Mouse (Mus musculus): ENCODE results near the gene Elovl6. TPM values are rescaled to one million over a fixed set of nuclear protein-coding genes. Genes with fewer than 3 reads are reported as not detected.

The Elovl6 gene
- total RNA-seq (2021), result 10 to 100 TPM; 36.3 to 48.3 TPM
- long read RNA-seq, experiment 1, full-length matches to known transcripts, result 39 of 54 reads
- long read RNA-seq, experiment 1, partial matches to known transcripts, result 3 of 54 reads
- long read RNA-seq, experiment 1, other reads (novel, unspliced or antisense), result 12 of 54 reads
- long read RNA-seq, experiment 2, full-length matches to known transcripts, result 26 of 34 reads
- long read RNA-seq, experiment 2, partial matches to known transcripts, result 0 of 34 reads
- long read RNA-seq, experiment 2, other reads (novel, unspliced or antisense), result 8 of 34 reads

- DNase-seq, result peak; percentile 83
Measured at GRCm38 (mm10) chr3:129532180-129532864, at the start of gene Elovl6. Gene Elovl6, plus strand, starts transcription at chr3:129532355.

- DNase-seq, result no peak
Measured at GRCm38 (mm10) chr3:129488774-129489173, 43.4 kb upstream of the Elovl6 start.

- no peak for DNase-seq
Measured at GRCm38 (mm10) chr3:129494123-129494522, 38.0 kb upstream of the Elovl6 start.

- DNase-seq, result no peak
Measured at GRCm38 (mm10) chr3:129494731-129495130, 37.4 kb upstream of the Elovl6 start.

DNA sequence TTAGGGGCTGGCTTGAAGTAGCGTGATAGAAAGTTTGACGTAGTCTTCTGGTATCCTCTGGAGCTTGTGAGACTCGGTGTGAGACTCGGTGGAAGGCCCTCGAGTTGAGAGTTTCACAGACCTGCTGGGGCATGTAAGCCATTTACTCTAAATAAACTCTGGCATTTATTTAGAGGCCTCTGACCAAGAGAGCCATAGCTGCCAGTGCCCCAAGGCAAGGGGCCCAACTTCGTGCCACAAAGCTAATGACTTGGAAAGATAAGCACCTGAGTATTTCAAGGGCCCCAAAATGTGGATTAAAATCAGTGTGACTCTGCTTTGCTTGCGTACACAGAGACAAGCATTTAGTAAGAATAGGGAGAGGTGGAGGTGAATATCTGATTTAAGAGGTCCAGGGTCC, 28.4 kb upstream of the Elovl6 start:
- no peak for DNase-seq

DNA sequence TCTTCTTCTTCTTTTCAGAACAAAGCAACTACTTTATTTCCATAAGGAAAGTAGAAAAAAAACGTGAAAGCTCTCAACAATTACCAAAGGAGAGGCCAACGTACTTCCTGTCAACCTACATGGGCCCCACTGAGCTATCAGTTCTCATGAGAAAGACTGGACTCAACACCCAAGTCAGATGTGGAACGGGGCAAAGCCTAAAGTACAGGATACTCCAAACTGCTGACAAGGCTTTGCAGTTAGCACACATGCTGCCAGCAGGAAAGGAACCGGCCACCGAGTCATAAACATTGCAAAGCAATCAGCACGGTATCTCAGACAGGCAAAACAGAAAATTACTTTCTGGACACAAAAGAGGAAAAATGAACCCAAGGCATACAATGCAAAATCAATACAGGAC, 27.2 kb upstream of the Elovl6 start:
- no peak for DNase-seq

DNA sequence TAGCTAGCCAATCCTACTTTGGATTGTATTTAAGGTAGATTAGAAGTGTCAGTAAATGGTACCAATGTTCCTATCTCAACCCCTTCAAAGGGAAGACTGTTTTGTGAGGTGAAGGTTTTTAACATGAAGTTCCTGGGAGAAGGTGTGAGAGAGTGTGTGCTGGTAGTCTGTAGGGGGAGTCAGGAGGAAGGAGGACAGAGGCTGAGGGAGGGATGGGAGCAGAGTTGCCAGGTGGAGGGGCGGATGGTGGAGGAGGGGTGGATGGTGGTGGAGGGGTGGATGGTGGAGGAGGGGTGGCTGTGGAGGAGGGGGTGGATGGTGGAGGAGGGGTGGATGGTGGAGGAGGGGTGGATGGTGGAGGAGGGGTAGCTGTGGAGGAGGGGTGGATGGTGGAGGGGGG, 24.4 kb upstream of the Elovl6 start:
- DNase-seq, result no peak

GRCm38 (mm10) chr3:129508571-129508970, 23.6 kb upstream of the Elovl6 start:
- DNase-seq, result no peak

DNA sequence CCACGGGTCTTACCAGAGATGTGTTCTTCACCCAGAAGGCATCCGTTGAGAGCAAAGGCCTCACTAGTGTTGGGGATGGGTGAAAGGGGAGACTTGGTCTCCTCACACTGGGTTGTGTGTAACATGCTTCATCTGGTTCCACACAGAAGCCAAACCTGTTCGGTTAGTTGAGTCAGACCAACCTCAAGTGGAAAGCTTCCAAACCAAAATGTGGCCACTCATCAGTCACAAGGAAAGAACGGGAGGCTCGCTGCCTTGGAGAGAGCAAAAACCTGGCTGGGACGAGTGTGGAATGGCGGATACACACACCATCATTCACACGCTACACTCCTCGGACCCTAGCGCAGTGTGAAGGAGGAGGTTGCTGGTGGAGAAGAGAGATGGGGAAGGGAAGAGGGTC, 22.4 kb upstream of the Elovl6 start:
- DNase-seq, result no peak

DNA sequence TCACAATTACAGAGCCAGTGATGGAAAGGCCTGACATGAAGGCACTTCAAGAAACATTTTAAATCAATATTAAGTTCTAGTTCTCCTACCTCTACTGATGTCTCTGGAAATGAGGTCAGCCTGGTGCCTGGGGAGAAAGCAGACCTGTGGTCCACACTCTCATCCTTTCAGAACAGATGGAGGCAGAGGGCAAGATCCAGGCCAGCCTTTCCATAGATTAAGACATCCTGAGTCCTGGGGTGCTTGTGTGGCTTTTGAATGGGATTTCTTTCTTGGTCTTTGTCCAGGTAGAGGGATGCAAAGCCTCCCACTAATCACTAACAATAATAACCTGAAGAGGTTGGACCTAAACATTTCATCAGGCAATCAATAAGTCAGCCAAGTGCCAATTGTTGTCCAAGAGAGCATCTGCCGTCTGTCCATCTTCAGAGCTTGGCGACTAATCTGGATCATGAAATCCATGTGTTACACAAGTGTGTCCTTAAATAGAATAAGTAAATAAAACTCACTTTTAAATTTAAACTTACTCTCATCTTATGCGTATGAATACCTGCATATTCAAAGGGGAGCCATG, 16.2 kb upstream of the Elovl6 start:
- DNase-seq, result no peak

- peak; percentile 42 for DNase-seq
Measured at GRCm38 (mm10) chr3:129520499-129520898, 11.7 kb upstream of the Elovl6 start.

DNA sequence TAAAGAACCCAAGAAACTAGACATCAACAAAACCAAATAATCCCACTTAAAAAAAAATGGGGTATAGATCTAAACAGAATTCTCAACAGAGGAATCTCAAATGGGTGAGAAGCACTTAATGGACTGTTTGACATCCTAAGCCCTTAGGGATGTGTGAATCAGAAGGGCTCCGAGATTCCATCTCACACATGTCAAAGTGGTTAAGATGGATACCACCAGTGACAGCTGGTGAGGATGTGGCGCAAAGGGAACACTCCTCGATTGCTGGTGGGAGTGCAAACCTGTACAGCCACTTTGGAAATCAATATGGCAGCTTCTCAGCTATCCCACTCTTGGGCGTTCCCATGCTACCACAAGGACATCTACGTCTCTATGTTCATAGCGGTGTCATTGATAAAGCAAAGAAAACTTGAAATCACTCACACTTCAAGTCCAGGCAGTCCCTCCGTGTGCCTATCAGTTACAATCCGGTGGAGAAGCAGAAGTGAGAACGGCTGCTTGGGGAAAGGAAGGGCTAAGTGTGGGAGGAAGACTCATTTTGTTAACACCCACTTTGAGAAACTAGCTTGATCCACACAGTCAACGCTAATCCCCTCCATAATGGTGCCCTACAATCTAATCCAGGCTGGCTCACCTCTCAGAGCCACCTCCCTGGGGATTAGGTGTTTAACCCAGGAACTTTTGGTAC, 8.6 kb upstream of the Elovl6 start:
- DNase-seq, result no peak

DNA sequence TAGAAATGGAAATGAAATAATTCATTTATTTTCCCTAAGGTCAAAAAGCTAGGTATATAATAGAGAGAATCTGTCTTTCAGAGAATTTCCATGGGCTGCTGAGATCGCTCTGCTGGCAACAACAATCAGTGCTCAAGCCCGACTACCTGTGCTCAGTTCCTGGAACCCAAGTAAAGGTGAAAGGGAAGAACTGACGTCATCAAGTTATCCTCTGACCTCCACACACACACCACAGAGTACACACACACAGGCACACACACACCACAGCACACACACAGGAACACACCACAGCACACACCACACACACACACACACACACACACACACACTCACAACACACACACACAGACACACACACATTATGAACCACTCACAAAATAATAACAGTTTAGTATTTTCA, 5.1 kb upstream of the Elovl6 start:
- DNase-seq, result no peak

- DNase-seq, result no peak
Measured at GRCm38 (mm10) chr3:129529311-129529710, 2.8 kb upstream of the Elovl6 start.

DNA sequence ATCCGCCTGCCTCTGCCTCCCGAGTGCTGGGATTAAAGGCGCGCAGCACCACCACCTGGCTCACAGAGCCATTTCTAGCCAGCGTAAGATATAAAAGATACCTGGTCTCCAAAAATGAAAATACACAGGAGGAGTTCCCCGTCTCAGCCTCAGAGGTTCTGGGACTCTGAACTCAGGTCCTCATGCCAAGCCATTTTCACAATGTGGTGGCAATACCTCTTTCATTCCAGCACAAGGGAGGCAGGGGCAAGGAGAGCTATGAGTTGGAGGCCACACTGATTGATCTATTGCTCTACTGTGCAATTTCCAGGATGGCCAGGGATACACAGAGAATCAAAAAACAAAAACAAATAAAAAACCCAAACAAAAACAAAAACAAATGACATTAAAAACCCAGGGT, 1.7 kb upstream of the Elovl6 start:
- DNase-seq, result no peak

- DNase-seq, result peak; percentile 50
Measured at GRCm38 (mm10) chr3:129532865-129533742, 949 bp downstream of the Elovl6 start.

DNA sequence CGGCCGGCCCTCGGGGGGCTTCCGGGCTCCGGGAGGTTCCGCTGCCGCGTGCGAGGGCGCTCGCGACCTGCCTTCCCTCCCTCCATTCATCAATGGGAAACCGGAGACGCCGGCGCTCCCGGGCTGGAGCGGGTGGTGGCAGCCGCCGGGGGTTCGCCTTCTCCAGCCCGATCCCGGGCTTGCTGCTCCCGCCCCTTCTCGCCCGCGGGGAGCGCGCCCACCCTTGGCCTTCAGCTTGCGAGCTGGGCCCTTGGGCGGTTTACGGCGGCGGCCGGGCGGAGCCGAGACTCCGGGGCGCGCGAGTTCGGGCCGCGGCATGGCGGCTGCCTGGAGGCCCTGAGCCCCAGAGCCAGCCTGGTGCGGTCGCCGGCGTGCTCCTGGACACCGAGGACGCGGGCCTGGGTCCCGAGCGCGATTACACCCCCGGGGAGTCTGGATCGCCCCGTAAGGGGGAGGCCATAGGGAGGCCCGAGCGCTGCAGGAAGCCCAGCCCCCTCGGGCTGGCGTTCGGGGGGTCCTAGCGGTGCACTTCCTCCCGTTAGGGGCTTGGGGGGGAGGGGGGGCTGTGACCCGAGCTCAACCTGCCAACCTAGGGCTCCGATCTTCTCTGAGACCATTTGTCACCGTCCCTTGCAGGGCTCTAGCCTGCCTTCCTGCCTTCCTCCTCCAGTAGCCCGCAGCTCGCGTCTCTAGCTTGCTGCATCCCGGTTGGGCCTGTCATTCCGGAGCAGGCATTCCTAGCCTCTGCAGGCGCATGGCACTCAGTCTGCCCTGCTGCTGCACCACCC, 1.8 kb downstream of the Elovl6 start:
- peak; percentile 85 for DNase-seq

GRCm38 (mm10) chr3:129535444-129535843, 3.3 kb downstream of the Elovl6 start:
- DNase-seq, result no peak

DNA sequence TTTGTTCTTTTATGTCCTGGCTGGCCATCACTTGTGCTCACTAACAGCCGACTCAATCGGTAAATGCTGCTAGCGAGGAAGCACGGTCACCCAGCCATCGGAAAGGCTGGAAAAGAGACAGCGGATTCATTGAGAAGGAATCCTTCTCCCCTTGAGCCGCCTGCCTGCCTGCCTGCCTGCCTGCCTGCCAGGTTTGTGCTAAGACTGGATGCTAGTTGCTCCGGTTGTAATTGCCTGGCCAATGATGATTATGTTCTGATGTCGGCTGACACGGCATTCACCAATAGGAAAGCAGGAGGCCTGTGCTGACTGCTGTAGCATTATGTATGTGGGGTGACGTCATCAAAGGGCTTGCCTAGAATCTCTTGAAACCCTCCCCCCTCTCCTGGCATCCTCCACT, 4.0 kb downstream of the Elovl6 start:
- peak; percentile 91 for DNase-seq

DNA sequence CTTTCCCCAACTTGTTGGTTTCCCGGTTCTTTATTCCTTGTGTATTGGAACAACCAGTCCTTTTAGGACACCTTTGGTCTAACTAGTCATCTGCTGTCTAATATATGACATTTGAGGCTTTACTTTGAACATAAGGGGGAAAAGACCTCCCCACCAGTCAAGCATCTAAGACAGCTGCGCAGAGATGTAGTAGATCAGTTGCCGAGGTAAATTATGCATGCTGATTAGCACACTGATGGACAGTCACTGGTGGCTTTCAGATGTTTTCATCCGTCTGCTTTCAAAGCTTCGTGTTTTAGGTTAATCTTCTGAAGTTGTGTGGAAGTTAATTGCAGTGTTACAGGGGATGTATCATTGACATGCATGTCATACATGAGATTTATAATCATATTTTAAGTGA, 5.8 kb downstream of the Elovl6 start:
- no peak for DNase-seq

GRCm38 (mm10) chr3:129540882-129541281, 8.7 kb downstream of the Elovl6 start:
- DNase-seq, result no peak

Data from adrenal gland, postnatal 10 days (tissue).